Mouse (Mus musculus) lung, adult 18-20 months (tissue): ENCODE results near the gene Tcea3.

Experiments used
- DNase-seq, 2 experiments: peaks; one replicate each; pipeline ENCODE4 v3.0.0; 2022; ENCODE audit warnings: mixed read lengths in 2 of 2

Tcea3 gene

GRCm38 (mm10) chr4:136247729-136248463, at the start of gene Tcea3:
Gene Tcea3, plus strand, starts transcription at chr4:136247729.
- DNase-seq: peak; percentile 57 to 76

DNA sequence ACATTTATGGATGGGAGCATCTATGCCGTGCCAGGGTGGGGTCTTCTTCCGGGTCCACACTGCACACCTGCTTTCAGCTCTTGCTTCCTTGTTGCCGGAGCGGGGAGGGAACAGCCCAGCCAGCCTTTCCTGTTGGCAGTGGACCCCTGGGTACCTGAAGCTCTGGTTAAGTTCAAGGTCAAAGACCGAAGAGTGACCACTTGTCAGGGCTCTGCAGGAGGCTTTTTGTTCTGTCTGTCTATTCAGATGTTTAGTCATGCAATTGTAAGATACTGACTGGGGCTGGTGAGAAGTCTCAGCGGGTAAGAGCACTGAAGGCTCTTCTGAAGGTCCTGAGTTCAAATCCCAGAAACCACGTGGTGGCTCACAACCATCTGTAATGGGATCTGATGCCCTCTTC, 48.7 kb upstream of the Tcea3 start:
- no peak for DNase-seq

GRCm38 (mm10) chr4:136199562-136200292, 47.8 kb upstream of the Tcea3 start:
- DNase-seq: peak in 1 of 2 experiments; percentile 45

GRCm38 (mm10) chr4:136202509-136202908, 45.0 kb upstream of the Tcea3 start:
- peak; percentile 57 to 66 for DNase-seq

GRCm38 (mm10) chr4:136204775-136205174, 42.8 kb upstream of the Tcea3 start:
- no peak for DNase-seq

- DNase-seq: peak; percentile 97 to 98
These were observed 41.3 kb upstream of the Tcea3 start, which contains the start of gene Asap3 for GRCm38 (mm10) chr4:136206033-136206893. Gene Asap3, plus strand, starts transcription at chr4:136206365.

- peak in 1 of 2 experiments; percentile 42 for DNase-seq
These were observed 40.6 kb upstream of the Tcea3 start for GRCm38 (mm10) chr4:136206943-136207342.

DNA sequence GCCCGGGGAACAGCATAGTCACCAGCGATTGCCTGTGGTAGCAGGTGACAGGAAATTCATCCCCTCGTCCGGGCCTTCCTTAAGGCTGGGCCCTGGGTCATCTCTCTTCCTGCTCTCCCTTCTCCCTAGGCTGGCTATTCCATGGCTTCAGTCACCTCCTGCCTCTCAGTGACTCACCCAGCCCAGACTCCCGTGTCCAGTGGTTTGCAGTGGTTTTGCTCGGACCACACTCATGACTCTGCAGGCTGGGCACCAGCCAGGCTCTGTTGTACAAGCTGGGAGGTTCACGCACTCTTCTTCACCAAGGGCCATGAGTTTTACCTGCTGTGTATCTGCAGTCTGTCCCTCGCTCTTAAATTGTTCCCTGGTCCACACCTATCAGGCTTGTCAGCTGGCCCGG, 36.6 kb upstream of the Tcea3 start:
- no peak for DNase-seq

GRCm38 (mm10) chr4:136213629-136214028, 33.9 kb upstream of the Tcea3 start:
- DNase-seq: peak; percentile 49 to 56

- no peak for DNase-seq
These were observed 32.7 kb upstream of the Tcea3 start for GRCm38 (mm10) chr4:136214828-136215227.

GRCm38 (mm10) chr4:136215576-136215975, 32.0 kb upstream of the Tcea3 start:
- DNase-seq: no peak

- DNase-seq: peak; percentile 75 to 83
These were observed 30.5 kb upstream of the Tcea3 start for GRCm38 (mm10) chr4:136217063-136217462.

DNA sequence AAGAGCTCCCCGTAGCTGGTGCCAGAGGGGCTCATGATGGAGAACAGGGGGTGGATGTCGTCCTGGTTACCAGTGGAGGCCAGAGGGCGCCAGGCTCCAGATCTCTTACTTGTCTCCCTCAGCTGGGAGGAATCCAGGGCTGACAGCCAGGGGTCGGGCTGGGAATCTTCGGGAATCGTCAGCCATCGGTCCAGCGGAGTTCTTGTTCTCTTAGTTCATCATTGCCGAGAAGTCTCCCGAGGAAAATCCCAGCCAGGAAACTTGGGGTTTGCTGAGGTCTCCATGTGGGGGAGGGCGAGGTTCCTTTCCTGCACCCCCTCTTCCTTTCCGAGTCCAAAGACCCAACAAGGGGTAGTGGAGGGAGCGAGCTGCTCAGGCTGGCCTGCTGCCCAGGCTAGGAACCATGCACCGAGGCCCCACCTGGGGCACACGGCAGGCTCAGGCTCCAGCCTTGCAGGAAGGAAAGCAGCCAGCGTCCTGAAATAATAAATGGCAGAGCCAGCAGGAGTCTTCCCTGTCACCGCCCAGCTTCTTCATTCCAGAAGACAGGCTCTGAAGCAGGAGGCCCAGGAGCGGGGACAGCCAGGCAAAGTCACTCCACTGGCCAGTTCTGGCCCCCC, 28.8 kb upstream of the Tcea3 start:
- peak; percentile 72 to 73 for DNase-seq

DNA sequence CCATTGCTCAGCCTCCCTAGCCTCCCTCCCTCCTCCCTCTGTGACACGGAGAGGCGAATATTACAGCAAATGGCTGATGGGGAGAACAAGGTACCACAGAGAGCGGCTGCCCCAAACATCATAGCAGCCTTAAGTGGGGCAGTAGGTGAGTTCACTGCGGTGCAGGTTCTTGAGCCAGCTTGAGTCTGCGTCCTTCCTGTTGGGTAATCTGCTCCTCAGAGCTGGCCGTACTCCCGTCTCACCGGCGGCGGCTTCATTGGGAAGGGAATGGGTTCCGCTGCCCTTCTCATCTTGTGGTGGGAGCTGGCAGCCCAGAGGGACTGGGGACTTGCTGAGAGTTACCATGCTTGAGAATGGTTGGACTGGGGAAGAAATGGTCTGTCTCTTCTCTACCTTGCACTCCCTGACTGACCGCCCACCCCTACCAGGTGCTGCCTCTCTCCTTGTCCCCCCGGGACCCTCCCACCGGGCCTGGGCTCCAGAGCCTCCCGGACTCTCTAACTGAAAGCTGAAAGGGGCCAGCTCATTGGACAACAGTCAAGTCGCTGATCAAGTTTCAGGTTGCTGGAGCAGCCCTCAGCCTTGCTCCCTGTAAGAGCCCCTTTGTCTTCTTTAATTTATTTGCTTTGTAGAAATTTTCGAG, 27.3 kb upstream of the Tcea3 start:
- peak; percentile 75 to 78 for DNase-seq

DNA sequence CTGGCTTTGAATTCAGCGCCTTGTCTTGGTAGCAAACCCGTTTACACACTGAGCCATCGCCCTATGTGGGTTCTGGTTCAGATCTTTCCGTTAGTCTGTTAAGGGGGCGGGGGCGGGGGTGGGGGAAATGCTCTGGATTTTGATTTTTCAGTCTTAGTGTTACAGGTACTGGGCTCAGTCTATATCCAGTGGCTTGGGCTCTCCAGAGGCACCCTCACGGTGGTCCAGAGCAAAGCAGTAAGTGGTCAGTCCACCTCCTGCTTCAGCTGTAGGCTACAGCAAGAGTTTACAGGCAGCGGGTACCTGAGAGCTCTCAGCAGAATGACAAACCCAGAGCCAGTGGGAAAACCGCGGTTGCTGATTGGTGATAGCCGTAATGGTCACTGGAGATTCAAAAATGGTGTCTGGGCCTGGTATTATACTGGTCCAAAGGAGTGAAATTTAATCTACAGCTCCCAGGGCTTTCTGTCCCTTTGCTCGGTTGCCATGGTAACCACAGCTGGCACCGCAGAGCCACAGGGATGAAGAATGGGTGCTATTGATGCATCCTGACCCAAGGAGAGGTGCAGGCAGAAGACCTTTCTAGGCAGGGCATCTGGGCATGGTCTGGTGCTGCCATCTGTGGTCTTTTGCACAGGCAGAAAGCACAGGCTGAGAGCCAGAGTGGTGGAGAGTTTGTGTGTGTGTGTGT, 23.8 kb upstream of the Tcea3 start:
- DNase-seq: no peak

DNA sequence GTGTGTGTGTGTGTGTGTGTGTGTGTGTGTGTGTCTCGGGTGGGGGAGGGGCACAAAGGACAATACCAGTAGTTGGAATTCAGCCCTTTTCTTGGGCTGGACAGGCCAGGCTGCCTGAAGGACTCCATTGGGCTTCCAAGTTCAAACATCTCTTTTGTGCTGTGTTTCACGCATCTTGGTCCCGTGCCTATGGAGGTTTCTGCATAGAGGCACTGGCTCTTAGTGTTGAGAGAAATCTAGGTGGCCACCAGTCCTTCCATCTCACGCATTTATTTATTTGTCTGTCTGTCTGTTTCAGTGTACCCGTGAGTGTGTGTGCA, 23.3 kb upstream of the Tcea3 start:
- DNase-seq: no peak

DNA sequence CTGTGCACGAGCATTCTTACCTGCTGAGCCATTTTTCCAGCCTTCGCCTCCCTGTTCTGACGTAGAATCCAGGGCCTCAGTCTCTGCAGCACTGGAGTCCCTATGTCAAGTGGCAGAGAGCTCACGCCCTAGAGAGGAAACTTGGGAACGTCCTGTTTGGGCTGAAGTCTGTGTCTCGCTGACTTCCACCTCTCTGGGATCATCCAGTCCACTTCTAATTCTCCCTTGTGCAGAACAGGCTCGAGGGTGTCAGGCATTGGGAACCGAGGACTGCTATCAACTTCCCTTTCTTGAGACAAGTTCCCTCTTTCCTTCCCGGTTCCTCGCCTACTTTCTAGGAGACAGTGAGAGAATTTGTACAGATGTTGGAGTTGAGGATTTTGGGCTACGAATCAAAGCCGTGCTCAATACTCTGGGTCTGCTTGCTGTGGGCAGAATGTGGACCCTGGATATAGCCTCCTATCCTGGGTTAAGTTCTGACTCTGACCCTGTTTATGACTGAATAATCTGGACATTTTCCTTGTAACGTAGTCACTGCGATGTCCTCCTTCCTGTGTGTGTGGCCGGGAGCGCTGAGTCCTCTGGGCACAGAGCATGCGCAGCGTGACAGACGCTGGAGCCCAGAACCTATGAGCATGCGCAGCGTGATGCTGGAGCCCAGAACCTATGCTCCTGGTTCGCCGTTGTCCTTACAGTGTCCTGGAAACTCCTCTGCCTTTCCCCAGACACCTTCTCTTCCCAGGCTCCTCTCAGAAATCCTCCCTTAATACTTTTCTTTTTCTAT, 22.7 kb upstream of the Tcea3 start:
- no peak for DNase-seq

GRCm38 (mm10) chr4:136227408-136227807, 20.1 kb upstream of the Tcea3 start:
- no peak for DNase-seq

DNA sequence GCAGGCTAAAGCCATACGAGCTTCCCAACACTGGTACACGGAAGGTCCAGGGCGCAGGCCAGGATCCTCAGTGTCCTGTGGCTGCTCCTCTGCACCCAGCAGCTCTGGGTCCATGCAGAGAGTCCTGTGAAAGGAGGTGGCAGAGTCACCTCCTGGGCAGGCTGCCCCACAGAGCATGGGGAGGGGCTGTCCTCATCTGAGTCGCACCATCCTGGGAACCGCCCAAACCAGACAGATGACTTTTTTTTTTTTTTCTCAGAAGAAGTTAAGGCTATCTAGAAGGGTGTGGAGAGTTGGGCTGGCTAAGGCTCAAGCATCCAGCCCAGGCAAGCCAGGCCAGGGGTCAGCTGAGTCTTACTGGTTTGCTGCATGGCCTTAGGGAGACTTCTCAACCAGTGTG, 18.9 kb upstream of the Tcea3 start:
- peak; percentile 54 to 68 for DNase-seq

- DNase-seq: no peak
These were observed 8.9 kb upstream of the Tcea3 start for GRCm38 (mm10) chr4:136238669-136239068.

- no peak for DNase-seq
These were observed 8.4 kb upstream of the Tcea3 start for GRCm38 (mm10) chr4:136239111-136239510.
